Mouse (Mus musculus) spleen, postnatal 36 days (tissue): Measurements from ENCODE around the gene Slc17a4.

Source experiments
- DNase-seq, 2 experiments: peaks; one replicate each; pipeline ENCODE4 v3.0.0; 2022; ENCODE audit warnings: low spot score in 2 of 2, mixed read lengths in 1 of 2

Slc17a4 gene

GRCm38 (mm10) chr13:23914376-23915167, at the start of gene Slc17a4:
Slc17a4 (minus strand) TSS chr13:23915009.
- DNase-seq, result no peak

GRCm38 (mm10) chr13:23959776-23960175, 45.0 kb upstream of the Slc17a4 start:
- no peak for DNase-seq

GRCm38 (mm10) chr13:23950928-23951327, 36.1 kb upstream of the Slc17a4 start:
- DNase-seq, result peak; percentile 16 to 18

GRCm38 (mm10) chr13:23949484-23950246, 34.9 kb upstream of the Slc17a4 start:
- no peak for DNase-seq

- no peak for DNase-seq
These were observed 31.4 kb upstream of the Slc17a4 start for GRCm38 (mm10) chr13:23946254-23946653.

- DNase-seq, result no peak
These were observed 28.1 kb upstream of the Slc17a4 start for GRCm38 (mm10) chr13:23942861-23943260.

- DNase-seq, result no peak
These were observed 25.5 kb upstream of the Slc17a4 start for GRCm38 (mm10) chr13:23940291-23940690.

- DNase-seq, result no peak
These were observed 23.9 kb upstream of the Slc17a4 start for GRCm38 (mm10) chr13:23938699-23939098.

GRCm38 (mm10) chr13:23934211-23934520, 19.4 kb upstream of the Slc17a4 start, which contains the start of gene Hist1h2aa:
Hist1h2aa (plus strand) TSS chr13:23934462.
- no peak for DNase-seq

GRCm38 (mm10) chr13:23933421-23934210, 18.8 kb upstream of the Slc17a4 start, which contains the start of gene Hist1h2ba:
Hist1h2ba (minus strand) TSS chr13:23934156.
- DNase-seq, result no peak

- DNase-seq, result no peak
These were observed 16.1 kb upstream of the Slc17a4 start for GRCm38 (mm10) chr13:23930904-23931303.

GRCm38 (mm10) chr13:23930461-23930860, 15.7 kb upstream of the Slc17a4 start:
- DNase-seq, result no peak

GRCm38 (mm10) chr13:23928637-23929036, 13.8 kb upstream of the Slc17a4 start:
- no peak for DNase-seq

- no peak for DNase-seq
These were observed 11.0 kb upstream of the Slc17a4 start for GRCm38 (mm10) chr13:23925792-23926191.

GRCm38 (mm10) chr13:23917674-23918073, 2.9 kb upstream of the Slc17a4 start:
- no peak for DNase-seq

- DNase-seq, result no peak
These were observed 1.3 kb upstream of the Slc17a4 start for GRCm38 (mm10) chr13:23916132-23916531.

- DNase-seq, result peak; percentile 67 to 74
These were observed 960 bp downstream of the Slc17a4 start for GRCm38 (mm10) chr13:23913791-23914306.

- peak; percentile 76 to 78 for DNase-seq
These were observed 3.5 kb downstream of the Slc17a4 start for GRCm38 (mm10) chr13:23911335-23911734.

- DNase-seq, result no peak
These were observed 4.7 kb downstream of the Slc17a4 start for GRCm38 (mm10) chr13:23910121-23910520.

- DNase-seq, result no peak
These were observed 7.9 kb downstream of the Slc17a4 start for GRCm38 (mm10) chr13:23906906-23907305.

GRCm38 (mm10) chr13:23898242-23898641, 16.6 kb downstream of the Slc17a4 start:
- peak; percentile 26 to 37 for DNase-seq

GRCm38 (mm10) chr13:23893269-23893593, 21.6 kb downstream of the Slc17a4 start:
- no peak for DNase-seq
